Mouse (Mus musculus) thymus, postnatal 4 days (tissue): ENCODE measurements at regions not wholly inside any gene's neighbourhood (a gene's known extent, or its start where the extent isn't known, plus 50 kb on each side); places are given as distances from the start of the nearest gene placed in this dataset.

Experiments used
- DNase-seq: peaks from one replicate; pipeline ENCODE4 v3.0.0; 2021

DNA sequence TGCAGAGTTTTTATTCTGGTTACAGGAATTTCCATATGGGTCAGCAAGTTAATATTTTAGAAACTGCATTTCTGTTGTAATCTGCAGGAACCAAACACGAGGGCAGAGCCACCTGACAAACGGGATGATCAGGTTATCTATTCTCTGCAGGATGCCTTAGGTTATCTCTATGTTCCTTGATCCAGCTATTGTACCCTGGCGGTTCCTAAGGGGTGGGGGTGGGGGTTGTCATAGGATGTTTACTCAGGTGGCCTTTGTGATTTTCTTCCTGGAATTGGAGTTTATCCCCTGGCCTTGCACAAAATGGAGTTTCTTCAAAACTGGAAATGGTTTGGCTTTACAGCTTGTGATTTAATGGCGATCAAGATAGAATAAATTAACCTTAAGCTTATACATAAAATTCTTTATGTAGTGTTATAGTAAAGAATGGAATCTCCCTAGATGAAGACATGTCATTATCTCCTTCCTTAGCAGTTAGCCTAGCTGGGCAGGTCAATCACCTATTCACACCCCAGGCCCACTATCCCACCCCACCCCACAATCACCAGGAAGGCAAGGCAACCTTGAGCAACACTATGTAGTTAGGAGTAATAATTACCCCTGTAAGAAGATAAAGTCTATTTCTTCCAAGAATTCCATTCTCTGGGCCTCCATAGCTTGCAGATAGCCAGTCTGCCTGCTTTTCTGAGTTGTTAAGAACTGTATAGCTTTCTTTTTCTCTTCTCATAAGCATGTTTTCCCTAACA is 192.3 kb upstream of the B430218F22Rik start:
- no peak for DNase-seq

- no peak for DNase-seq
Observed at GRCm38 (mm10) chr13:118208146-118208545, 178.3 kb upstream of the B430218F22Rik start.

- DNase-seq = peak; percentile 33
Observed at GRCm38 (mm10) chr13:118227354-118227753, 159.1 kb upstream of the B430218F22Rik start.

GRCm38 (mm10) chr13:118237968-118238367 is 148.5 kb upstream of the B430218F22Rik start:
- no peak for DNase-seq

DNA sequence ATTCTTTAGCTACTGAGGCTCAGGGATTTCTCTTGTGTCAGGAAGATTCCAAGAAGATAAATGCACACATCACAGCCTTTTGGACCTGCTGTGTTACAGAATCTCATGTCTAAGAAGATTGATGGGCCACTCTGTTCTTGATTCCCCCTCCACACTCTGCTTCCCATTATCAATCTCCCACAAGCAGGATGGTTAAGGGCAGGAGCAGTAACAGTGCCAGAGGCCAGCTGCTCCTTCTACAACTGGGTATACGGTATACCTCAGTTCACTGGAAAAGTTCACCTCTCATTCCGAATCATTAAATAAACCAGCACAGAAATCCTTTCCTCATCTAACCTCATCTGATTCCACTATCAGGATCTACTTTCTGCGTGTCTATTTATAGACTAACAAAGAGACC is 141.8 kb upstream of the B430218F22Rik start:
- no peak for DNase-seq

DNA sequence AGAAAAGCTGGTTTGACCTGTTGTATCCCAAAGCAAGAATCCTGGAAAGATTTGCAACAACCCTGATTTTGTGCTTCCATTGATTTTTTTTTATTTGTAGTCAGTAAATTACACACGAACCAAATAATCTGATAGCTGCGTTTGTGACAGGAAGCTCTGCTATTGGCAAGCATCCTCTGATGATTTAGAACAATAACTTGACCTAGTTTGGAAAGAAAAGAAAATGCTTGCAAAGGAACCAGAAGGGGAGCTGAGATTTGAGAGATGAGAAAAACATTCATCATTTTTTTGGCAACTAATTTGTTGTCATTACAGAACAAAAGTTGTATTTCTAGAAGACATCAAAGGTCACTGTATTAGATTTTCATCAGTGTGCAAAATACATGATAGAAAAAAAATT is 140.9 kb upstream of the B430218F22Rik start:
- DNase-seq = no peak

- no peak for DNase-seq
Observed at GRCm38 (mm10) chr13:118259606-118260005, 126.8 kb upstream of the B430218F22Rik start.

- no peak for DNase-seq
Observed at GRCm38 (mm10) chr13:118262971-118263370, 123.5 kb upstream of the B430218F22Rik start.

DNA sequence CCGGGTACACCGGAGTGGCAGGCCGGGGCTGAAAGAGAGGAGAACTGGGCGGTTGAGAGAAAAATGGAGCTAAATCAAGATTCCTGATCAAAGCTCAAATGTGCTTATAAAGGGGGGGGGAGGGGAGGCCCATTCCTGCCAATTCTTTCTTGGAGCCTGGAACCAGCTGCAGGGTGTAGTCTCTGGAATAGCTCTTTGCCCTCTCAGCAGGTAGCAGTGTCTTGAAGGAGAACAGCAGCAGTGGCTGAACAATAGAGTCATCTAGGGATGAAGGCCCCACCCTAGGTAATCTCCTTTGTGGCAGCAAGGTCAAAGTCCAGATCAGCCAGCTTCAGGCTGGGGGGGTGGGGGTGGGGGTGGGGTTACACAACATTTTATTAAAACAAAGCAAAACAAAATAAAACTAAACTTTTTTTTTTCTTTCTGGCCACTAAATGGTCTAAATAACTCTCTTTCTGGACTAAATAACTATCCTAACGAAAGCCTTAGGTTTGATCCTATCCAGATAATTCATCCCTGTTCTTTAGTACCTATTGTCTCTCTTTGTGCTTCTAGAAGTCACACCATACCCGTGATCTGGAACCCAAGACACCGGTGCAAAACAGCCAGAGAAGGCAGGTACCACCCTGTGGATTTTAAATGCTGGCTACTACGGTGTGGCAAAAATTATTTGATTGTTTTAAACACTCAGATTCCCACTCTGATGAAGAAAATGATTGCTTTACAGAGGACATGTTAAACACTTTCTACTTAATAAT is 120.5 kb upstream of the B430218F22Rik start:
- DNase-seq = no peak

DNA sequence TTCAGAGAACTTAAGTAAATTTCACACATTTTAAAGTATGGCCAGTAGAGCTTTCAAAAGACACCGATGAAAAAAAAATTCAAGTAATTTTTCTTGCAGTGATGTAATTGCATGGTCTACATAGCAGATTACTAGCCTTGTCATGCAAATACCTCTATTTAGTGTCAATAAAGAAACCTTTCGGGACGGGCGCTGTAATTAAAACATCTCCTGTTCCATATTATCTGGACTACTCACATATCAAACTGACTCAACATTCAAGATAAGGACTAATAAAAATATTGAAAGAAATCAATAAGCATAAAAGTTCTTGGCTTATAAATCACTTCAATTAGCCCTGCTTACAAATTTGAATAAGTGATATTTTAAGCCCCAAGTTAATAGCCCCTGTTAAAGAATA is 113.5 kb upstream of the B430218F22Rik start:
- DNase-seq = no peak

GRCm38 (mm10) chr13:118280956-118281355 is 105.5 kb upstream of the B430218F22Rik start:
- no peak for DNase-seq

DNA sequence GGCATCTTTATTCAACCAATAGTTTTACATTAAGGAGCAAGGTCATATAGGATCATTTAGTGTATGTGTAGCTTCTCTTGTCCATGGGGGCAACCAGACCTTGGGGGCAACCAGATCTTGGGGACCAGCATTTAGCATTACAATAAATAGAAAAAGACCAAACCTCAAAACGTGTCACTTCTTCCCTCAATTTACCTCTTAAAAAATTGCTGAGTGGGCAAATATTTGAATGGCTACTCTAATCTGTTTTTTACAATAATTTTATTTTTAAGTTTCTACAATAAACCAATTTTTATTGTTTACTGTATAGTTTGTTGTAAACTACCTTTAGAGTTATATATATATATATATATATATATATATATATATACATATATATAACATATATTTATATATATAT is 92.7 kb upstream of the B430218F22Rik start:
- no peak for DNase-seq

- DNase-seq = no peak
Observed at GRCm38 (mm10) chr13:118310080-118310479, 76.3 kb upstream of the B430218F22Rik start.

DNA sequence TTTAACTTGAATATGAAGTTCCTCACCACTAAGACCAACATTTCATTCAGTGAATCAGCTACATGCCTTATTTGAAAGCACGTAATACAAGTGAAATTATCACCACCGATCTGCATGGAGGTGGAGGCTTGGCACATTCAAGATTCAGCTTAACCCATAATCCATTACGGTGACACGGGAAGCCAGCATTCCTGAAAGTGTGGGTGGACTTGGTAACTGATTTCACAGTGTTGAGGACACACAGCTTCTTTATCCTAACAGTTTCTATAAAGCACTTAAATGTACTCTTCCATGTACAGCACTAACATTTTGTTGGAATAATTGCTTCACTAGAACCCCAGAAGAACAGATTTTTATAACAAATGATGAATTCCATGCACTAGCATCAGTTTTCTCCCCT is 72.8 kb upstream of the B430218F22Rik start:
- DNase-seq = no peak
